Mouse (Mus musculus): ENCODE data around the gene Zdhhc14. TPM values are rescaled to one million over a fixed set of nuclear protein-coding genes. Genes with fewer than 3 reads are reported as not detected.

Zdhhc14 gene
- polyA plus RNA-seq, 1 experiment from 2014 or later, result 2.2 TPM

DNA sequence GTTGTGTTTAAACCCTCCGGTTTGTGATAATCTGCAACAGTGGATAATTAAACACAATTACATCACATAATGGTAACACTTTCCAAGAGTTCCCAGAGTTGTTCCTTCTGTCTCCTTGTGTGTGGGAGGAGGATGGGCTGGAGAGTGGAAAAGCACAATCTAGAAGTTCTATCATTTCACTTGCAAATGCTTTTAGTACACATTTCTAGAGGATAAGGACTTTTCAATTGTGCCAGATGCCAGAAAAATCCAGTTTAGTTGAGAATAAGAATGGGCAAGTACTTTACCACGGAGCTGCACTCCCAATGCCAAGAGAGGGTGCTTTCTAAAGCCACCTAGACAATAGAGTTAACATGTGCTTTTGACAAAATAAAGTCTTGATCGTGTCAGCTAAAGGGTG is 2.0 kb upstream of the Zdhhc14 start:
- Histone ChIP-seq H3K36me3 (no peaks in the 10 kb centered on the region), H3K4me3 (no peak overlapping the region), H3K9me3 (no peaks in the 10 kb centered on the region), H3K27me3 (ENCODE audit: insufficient read depth, poor library complexity, severe bottlenecking) (peaks cover 31% of the 10 kb centered on the region), H3K27ac (no peak overlapping the region), H3K4me1 (replicated peaks) (peaks cover 23% of the 10 kb centered on the region)
- no peak for DNase-seq (ENCODE audit: low spot score)
- WGBS, result 80% methylated on average over 3 of the region's 3 CpGs

DNA sequence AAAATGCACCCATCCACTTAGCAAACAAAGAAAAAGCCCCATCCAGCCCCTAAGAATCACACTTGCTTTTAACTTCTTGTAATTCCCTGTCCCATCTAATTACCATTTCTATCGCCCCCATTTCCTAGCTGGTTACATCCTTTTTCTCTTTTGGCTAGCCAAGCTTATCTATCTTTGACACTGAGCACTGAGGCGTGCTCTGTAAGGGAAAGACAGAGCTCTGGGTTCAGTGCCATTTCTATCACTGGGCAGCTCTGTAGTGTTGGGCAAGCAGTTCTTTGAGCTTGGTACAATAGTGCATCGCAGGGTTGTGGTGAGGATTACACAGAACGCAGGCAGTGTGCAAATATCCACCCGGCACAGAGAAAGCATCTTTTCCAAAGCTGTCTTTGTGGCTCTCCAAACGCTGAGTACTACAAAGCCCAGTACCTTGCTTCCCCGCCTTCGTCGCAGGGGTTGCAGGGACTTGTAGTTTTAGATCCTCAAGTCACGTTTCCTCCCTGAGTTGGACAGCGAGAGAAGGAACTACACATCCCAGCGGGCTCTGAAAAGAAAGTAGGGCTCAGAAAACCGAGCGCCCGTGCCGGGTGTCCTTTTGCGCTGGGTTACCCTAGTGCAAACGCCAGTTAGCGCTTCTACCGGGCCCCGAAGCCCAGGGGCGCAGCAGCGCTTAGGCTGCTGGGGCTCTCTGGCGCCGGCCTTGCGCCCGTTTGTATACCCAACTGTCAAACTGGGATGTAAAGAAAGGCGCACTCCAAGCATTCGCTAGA is 1.1 kb upstream of the Zdhhc14 start:
- WGBS, result under 1% methylated on average over 29 of the region's 29 CpGs
- DNase-seq (ENCODE audit: low spot score), result peak; percentile 89
- H3K36me3 ChIP-seq, result no peaks in the 10 kb centered on the region

DNA sequence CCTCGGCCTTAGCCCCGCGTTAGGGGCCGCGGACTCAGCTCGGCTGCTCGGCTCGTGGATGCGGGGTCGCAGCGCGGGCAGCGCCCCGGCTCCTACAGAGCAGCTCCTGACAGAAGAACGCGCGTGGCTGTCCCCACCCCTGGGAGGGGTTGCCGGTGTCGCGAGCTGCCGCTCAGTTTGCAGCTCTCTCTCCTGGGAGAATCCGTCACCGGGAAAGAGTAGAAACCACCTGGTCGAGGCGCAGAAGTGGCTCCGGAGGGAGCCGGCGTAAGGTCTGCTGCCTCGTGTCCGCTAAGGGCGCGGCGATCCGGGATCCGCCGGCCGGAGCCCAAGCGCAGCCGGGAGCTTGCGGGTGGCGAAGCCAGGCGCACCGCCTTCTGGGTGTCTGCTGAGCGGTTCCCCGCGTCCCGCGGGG is 396 bp downstream of the Zdhhc14 start:
- no peak for DNase-seq (ENCODE audit: low spot score)
- Histone ChIP-seq H3K36me3 (no peaks in the 10 kb centered on the region), H3K4me1 (replicated peaks) (peaks cover 23% of the 10 kb centered on the region), H3K4me3 (peak overlapping the region; percentile 71), H3K27me3 (ENCODE audit: insufficient read depth, poor library complexity, severe bottlenecking) (peaks cover 41% of the 10 kb centered on the region), H3K9me3 (no peaks in the 10 kb centered on the region), H3K27ac (peak overlapping the region; percentile 90)
- WGBS, result under 1% methylated on average over 48 of the region's 48 CpGs

More for the DNA sequence above, 1.1 kb upstream of the Zdhhc14 start:
- peak overlapping the region; percentile 90 for H3K27ac ChIP-seq
- H3K4me1 ChIP-seq (replicated peaks), result peaks cover 23% of the 10 kb centered on the region
- peaks cover 38% of the 10 kb centered on the region for H3K27me3 ChIP-seq (ENCODE audit: insufficient read depth, poor library complexity, severe bottlenecking)
- no peaks in the 10 kb centered on the region for H3K9me3 ChIP-seq
- peak overlapping the region; percentile 71 for H3K4me3 ChIP-seq

DNA sequence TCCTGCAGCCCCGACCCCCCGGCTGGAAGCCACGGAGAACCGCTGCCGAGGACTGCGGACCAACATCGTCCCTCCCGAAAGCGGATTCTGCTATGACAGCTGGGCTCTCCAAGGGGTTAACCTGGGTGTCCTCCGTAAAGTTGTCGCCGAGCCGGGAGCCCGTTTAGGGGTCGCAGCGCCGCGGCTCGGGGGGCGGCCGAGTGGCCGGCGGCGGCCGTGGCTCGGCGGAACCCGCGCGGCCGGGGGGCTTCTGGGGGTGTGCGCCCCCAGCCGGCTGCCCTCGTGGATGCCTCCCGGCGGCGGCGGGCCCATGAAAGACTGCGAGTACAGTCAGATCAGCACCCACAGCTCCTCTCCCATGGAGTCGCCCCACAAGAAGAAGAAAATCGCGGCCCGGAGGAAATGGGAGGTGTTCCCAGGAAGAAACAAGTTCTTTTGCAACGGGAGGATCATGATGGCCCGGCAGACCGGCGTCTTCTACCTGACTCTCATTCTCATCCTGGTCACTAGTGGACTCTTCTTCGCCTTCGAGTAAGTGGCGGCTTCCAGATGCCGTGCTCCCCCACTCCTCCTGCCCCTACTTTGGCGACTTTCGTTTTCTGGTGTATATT is 909 bp downstream of the Zdhhc14 start:
- H3K9me3 ChIP-seq, result no peaks in the 10 kb centered on the region
- H3K36me3 ChIP-seq, result no peaks in the 10 kb centered on the region
- peak overlapping the region; percentile 90 for H3K27ac ChIP-seq
- DNase-seq (ENCODE audit: low spot score), result no peak
- peak overlapping the region; percentile 71 for H3K4me3 ChIP-seq
- WGBS, result 2% methylated on average over 53 of the region's 53 CpGs
- H3K4me1 ChIP-seq (replicated peaks), result peaks cover 23% of the 10 kb centered on the region
- peaks cover 38% of the 10 kb centered on the region for H3K27me3 ChIP-seq (ENCODE audit: insufficient read depth, poor library complexity, severe bottlenecking)

DNA sequence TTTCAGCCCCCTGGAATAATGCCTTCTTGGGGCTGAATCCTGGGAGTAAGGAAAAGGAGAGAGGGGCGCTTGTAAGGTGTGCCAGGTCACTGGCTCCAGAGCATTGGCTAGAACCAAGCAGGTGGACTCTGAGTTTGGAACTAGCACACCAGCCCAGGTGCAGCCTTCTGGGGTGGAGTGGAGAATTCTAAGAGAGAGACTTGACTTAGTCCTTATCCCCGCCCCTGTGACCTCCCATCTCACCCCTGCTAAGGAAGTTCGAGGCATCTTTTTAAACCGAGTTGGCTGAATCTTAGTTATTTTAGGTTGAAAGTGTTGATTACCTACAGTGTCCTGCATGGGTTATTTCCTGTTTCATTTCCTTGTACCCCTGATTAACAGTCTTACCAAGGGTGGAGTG is 1.5 kb downstream of the Zdhhc14 start:
- 18% methylated on average over 4 of the region's 4 CpGs for WGBS
- Histone ChIP-seq H3K27ac (0 out of 2 replicates have a peak overlapping the region, but pooled peaks have one; percentile 90), H3K9me3 (no peaks in the 10 kb centered on the region), H3K4me1 (replicated peaks) (peaks cover 23% of the 10 kb centered on the region), H3K4me3 (peak overlapping the region; percentile 71), H3K27me3 (ENCODE audit: insufficient read depth, poor library complexity, severe bottlenecking) (peaks cover 37% of the 10 kb centered on the region), H3K36me3 (no peaks in the 10 kb centered on the region)
- no peak for DNase-seq (ENCODE audit: low spot score)

DNA sequence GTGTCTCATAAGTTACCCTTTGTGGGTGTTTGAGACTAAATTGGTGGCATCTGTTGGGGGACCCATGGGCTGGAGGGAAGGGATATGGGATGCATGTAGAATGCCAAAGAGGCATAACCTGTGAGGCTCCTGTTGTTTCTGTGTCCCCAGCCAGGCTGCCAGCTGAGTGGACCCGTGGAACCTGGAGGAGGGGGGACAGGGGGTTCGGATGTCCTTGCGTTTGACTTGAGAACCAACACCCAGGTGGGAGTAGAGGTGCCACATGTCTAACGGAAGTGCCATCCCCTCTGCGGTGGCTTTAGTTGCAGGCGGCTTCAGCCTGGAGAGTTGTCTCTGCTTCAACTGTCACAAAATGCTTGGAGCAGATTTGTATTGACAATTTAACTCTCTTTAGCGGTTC is 2.5 kb downstream of the Zdhhc14 start:
- Histone ChIP-seq H3K36me3 (no peaks in the 10 kb centered on the region), H3K4me3 (peak overlapping the region; percentile 16; the same call in 1 of the 2 replicates), H3K4me1 (replicated peaks) (peaks cover 23% of the 10 kb centered on the region), H3K27me3 (ENCODE audit: insufficient read depth, poor library complexity, severe bottlenecking) (peaks cover 37% of the 10 kb centered on the region), H3K9me3 (no peaks in the 10 kb centered on the region), H3K27ac (no peak overlapping the region)
- 89% methylated on average over 7 of the region's 7 CpGs for WGBS
- no peak for DNase-seq (ENCODE audit: low spot score)

GRCm38 (mm10) chr17:5497695-5498094 is 5.3 kb downstream of the Zdhhc14 start:
- Histone ChIP-seq H3K4me3 (no peak overlapping the region), H3K36me3 (no peaks in the 10 kb centered on the region), H3K27me3 (ENCODE audit: insufficient read depth, poor library complexity, severe bottlenecking) (peaks cover 34% of the 10 kb centered on the region), H3K27ac (no peak overlapping the region), H3K4me1 (replicated peaks) (peaks cover 14% of the 10 kb centered on the region), H3K9me3 (no peaks in the 10 kb centered on the region)
- 87% methylated on average over 8 of the region's 8 CpGs for WGBS
- DNase-seq (ENCODE audit: low spot score), result no peak

GRCm38 (mm10) chr17:5498996-5499395 is 6.6 kb downstream of the Zdhhc14 start:
- 83% methylated on average over 4 of the region's 4 CpGs for WGBS

GRCm38 (mm10) chr17:5503981-5504760 is 11.8 kb downstream of the Zdhhc14 start:
- H3K27me3 ChIP-seq (ENCODE audit: insufficient read depth, poor library complexity, severe bottlenecking), result no peaks in the 10 kb centered on the region
- no peaks in the 10 kb centered on the region for H3K36me3 ChIP-seq
- H3K27ac ChIP-seq, result no peak overlapping the region
- H3K4me3 ChIP-seq, result no peak overlapping the region
- no peak for DNase-seq (ENCODE audit: low spot score)
- H3K4me1 ChIP-seq (replicated peaks), result no peaks in the 10 kb centered on the region
- H3K9me3 ChIP-seq, result no peaks in the 10 kb centered on the region
- WGBS, result 90% methylated on average over 8 of the region's 8 CpGs

More at GRCm38 (mm10) chr17:5498996-5499395, 6.6 kb downstream of the Zdhhc14 start:
- Histone ChIP-seq H3K36me3 (no peaks in the 10 kb centered on the region), H3K9me3 (no peaks in the 10 kb centered on the region), H3K27ac (no peak overlapping the region), H3K4me1 (replicated peaks) (peaks cover 2% of the 10 kb centered on the region; the same call in 1 of the 2 replicates), H3K4me3 (no peak overlapping the region), H3K27me3 (ENCODE audit: insufficient read depth, poor library complexity, severe bottlenecking) (peaks cover 24% of the 10 kb centered on the region)
- DNase-seq (ENCODE audit: low spot score), result no peak

GRCm38 (mm10) chr17:5504969-5505368 is 12.6 kb downstream of the Zdhhc14 start:
- Histone ChIP-seq H3K36me3 (no peaks in the 10 kb centered on the region), H3K9me3 (no peaks in the 10 kb centered on the region), H3K4me1 (replicated peaks) (no peaks in the 10 kb centered on the region), H3K27me3 (ENCODE audit: insufficient read depth, poor library complexity, severe bottlenecking) (no peaks in the 10 kb centered on the region), H3K4me3 (no peak overlapping the region), H3K27ac (no peak overlapping the region)
- 87% methylated on average over 4 of the region's 4 CpGs for WGBS
- no peak for DNase-seq (ENCODE audit: low spot score)

GRCm38 (mm10) chr17:5506553-5506952 is 14.2 kb downstream of the Zdhhc14 start:
- Histone ChIP-seq H3K36me3 (no peaks in the 10 kb centered on the region), H3K27me3 (ENCODE audit: insufficient read depth, poor library complexity, severe bottlenecking) (no peaks in the 10 kb centered on the region), H3K9me3 (no peaks in the 10 kb centered on the region), H3K4me3 (no peak overlapping the region), H3K27ac (no peak overlapping the region), H3K4me1 (replicated peaks) (peaks cover 9% of the 10 kb centered on the region; the same call in 1 of the 2 replicates)
- WGBS, result 74% methylated on average over 7 of the region's 7 CpGs
- no peak for DNase-seq (ENCODE audit: low spot score)

GRCm38 (mm10) chr17:5506988-5507387 is 14.6 kb downstream of the Zdhhc14 start:
- Histone ChIP-seq H3K9me3 (no peaks in the 10 kb centered on the region), H3K4me3 (no peak overlapping the region), H3K27me3 (ENCODE audit: insufficient read depth, poor library complexity, severe bottlenecking) (no peaks in the 10 kb centered on the region), H3K36me3 (no peaks in the 10 kb centered on the region), H3K27ac (no peak overlapping the region), H3K4me1 (replicated peaks) (peaks cover 9% of the 10 kb centered on the region; the same call in 1 of the 2 replicates)
- DNase-seq (ENCODE audit: low spot score), result no peak
- 70% methylated on average over 5 of the region's 5 CpGs for WGBS

All from hindbrain, embryonic 10.5 days (tissue).